Mouse (Mus musculus) urinary bladder, postnatal 25 days (tissue): Measurements from ENCODE around the gene Wasl.
A peak's percentile ranks its signal among the peaks of the same experiment; 100 is the strongest.

ENCODE experiments used
- DNase-seq: peaks from one replicate; pipeline ENCODE4 v3.0.0; 2022; ENCODE audit warnings: low spot score

Gene Wasl

DNA sequence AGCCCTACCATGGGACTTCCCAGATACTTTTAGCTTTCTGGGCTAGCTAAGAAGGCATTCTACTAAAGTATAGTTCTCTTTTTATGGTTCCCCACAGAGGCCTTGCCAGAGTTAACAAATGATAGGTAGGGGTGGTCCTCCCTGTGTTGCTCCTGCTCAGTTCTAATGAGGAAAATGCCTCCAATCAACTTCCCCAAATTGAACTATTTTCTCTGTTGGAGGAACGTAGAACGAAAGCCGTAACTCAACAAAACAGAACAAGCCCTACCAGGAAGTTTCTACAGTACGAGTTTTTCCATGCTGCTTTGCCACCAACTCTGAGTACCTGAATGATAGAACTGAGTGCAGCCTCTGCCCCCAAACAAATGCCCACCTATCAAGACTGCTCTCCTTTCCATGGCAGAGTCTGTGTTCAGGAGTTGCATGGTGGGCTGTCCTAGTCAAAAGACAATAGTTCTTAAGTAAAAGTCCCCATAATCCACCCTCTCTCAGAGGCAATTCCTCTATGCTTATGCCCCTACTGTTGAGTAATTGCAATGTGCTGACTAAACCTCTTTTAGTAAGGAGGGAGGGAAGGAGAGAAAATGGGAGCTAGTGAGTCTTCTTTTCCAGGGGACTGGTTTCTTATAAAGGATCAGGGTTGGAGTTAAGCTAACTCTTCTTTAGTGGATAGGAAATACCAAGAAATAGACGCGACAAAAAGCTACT lies 19.3 kb downstream of the Wasl start:
- DNase-seq: no peak

DNA sequence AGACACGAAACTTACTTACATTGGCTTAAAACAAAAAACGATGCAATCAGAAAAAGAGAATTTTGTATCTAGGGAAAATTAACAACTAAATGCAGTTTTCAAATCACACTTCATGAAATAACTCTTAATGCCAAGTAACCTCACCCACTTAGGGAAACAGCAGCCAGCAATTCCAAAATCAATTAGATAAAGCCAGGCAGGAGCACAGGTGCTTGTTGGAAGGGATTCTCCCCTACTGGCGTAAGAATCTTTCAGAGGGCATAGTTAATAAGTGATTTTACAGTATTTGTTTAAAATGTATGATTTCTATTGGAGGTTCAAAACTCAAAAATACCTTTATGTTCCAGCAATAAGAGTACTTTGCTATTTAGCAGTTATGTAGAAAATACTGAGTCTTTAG lies 21.8 kb downstream of the Wasl start:
- DNase-seq: no peak

DNA sequence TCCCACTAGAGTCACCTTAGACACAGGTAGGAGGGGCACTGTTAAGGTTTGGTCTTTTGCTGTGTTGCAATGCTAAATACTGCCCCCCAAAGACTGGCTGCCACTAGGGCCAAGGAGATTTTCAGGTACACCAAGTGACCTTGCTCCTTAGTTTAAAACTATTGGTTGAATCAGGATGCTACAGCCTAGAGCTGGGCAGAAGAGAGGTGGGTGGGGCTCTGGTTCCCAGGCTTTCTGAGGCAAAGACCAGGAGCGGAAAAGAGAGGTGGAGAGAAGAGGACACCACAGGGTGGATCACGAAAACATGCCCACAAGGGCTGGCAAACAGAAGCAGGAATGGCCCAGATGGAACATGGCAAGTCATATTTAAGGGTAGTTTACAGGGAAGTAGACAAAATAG lies 22.6 kb downstream of the Wasl start:
- DNase-seq: no peak

DNA sequence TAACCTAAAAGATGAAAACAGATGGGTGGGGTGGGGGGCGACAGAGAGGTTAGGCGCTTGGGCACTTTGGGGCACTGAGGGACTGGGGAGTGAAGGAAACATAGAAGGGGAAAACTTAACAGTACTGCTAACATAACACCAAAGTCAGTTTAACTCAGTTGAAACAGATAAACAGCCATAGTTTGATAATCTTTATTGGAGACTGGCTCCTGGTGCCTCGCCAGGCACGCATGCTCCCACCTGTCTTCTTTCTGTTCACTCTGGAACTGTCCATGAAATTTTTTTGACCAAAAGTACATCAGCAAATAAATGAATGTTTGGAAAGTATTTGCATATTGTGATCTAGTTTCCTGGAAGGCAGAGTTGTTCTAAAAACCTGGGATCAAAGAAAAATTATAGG lies 23.5 kb downstream of the Wasl start:
- no peak for DNase-seq

DNA sequence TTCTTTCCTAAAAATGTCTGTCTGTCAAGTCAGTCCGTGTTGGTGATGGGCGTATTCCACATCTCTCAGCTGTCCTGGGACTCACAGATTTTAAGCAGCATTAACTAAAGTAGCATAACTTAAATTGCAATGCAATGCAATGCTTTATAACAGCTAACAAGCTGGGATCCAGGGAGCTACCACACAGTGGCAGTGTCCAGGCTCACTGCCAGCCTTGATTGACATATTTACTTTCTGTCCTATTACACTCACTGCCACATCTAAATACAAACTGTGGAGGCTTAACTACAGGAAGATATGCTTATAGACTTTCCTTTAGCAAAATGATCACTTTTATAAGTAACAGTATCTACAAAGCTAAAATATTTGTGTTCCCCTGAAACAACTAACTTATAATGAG lies 29.0 kb downstream of the Wasl start:
- no peak for DNase-seq

DNA sequence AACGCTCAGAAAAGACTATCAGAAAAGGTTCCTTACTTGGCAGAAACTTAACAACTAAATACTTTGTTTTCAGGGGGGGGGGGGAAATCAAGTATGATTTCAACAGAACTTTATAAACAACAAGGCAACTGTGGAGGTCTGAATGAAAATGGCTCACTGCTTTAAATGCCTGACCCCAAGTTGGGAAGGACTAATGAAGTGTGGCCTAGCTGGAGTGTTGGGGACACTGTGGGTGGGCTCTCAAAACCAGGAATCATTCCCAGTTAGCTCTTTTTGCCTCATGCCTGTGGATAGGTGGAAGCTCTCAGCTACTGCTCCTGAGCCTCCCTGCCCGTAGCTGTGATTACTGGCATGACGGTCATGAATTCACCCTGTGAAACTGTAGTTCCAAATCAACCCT lies 30.7 kb downstream of the Wasl start:
- DNase-seq: no peak

DNA sequence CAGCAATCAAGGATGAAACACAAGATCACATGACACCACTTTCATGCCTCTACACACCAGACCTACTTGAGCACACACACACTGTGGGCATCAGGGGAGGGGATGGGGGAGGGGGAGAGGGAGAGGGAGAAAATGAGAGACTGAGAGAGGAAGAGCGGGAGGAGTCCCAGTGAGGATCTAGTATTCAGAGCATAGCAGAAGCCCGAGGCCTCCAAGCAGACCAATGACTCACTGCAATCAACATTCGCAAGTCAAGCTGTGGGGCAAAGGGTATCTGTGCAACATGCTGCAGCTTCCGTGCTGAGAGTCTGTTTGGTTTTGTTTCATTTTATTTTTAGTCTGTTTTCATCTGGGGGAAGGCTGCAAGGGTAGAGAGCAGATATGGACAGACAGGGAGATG lies 32.7 kb downstream of the Wasl start:
- no peak for DNase-seq

DNA sequence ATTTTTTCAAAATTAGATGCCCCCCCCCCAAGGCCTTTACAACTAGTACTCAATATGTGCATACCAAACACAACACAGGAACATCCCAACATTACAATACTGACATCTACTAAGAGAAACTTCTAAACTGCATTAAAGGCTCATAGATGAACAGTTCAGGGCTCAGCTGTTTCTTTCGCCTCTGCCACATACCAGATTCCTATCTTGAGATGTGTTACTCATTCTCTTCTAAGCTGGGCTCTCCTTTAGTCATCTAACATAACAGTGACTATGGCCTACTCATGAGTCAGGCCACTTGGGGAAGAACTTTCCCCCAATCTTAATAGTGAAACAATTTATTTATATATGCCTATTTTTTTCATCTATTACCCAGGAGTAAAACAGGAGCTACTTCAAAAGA lies 36.3 kb downstream of the Wasl start:
- DNase-seq: no peak

DNA sequence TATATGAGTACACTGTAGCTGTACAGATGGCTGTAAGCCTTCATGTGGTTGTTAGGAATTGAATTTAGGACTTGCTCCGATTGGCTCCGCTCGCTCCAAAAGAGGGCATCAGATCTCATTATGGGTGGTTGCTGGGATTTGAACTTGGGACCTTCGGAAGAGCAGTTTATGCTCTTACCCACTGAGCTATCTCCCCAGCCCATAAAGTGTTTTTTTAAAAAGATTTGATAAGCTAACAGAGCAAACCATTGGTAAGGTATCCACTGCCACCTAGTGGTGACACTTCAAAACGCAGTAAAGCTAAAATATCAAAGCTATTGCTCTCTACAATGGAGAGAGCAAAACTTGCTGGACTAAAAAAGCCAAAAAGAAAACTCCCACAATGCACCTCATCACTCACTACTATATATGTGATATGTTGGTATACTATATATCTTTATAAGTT lies 37.2 kb downstream of the Wasl start:
- DNase-seq: peak; percentile 48

DNA sequence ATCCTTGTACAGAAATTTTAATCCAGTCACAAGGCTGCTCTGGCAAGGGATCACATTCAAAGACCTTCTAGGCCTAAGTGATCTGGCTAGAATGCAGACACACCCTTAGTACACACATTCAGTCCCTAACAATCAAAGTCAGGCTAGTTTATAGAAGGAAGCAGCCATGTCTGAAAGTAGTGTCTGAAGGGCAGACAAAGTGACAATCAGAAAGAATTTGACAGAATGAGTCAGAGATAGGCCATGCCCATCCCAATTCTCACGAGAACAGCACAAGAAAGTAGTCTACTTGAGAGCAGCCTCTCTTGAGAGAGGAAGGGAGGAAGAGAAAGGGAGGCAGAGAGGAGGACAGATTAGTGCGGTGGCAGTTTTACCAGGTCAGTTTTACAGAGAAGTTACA lies 42.7 kb downstream of the Wasl start:
- DNase-seq: no peak

DNA sequence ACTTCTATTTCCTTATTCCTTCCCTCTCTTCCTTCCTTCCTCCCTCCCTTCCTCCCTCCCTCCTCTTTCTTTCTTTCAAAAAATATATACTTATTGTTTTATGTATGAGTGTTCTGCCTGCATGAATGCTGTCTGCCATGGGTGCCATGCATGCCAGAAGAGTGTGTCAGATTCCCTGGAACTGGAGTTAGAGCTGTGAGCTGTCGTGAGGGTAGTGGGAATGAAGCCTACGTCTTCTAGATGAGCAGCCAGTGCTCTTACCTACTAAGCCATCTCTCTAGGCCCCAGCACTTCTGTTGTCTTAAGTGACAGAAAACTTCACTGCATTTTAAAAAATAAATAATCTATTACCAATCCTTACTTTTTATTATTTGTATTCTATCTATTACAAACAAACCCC lies 43.9 kb downstream of the Wasl start:
- no peak for DNase-seq

DNA sequence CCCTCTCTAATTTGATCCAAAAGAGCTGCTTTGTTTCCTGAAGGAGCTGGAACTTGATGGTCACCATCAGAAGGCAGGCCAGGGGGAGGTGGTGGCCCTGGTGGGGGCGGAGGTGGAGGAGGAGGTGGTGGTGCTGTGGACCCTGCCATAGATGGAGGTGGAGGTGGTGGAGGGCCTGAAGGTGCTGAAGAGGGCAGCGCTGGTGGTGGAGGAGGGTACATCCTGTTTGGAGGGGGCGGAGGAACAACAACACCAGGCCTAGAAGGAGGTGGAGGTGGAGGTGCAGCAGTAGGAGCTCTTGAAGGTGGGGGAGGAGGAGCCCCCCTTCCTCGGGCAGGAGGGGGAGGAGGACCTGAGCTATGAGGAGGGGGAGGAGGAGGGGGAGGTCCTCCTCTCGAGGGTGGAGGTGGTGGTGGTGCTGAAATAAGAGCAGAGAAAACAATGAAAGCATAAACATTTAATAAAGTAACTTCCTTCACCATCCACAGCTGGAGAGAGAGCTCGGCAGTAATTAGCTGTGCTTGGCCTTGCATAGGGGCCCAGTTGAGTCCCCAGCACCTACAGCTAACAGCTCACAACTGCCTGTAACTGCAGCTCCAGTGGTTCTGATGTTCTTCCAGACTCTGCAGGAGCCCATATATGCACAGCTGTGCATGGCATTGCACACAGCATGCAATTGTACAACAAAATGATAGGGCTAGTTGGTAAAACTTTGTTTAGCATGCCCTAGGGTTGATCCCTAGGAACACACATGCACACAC lies 45.3 kb downstream of the Wasl start:
- no peak for DNase-seq

DNA sequence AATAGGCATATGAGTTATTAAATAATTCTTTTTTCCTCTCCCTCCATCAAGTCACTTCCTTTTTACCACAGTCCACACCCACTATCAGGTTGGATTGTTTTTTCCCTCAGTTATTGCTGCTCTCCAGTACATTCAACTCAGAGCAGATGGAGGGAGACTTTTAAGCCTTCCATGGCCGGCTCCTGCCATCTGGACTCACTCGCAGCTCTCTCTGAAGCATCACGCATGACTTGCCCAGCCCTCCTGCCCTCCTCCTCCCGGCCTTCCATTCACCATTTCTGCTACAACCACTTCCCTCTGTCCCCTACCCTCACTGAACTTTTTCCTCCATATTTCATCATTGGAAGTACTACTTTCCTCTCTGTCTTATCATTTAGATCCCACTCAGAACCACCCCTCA lies 48.1 kb downstream of the Wasl start:
- no peak for DNase-seq

DNA sequence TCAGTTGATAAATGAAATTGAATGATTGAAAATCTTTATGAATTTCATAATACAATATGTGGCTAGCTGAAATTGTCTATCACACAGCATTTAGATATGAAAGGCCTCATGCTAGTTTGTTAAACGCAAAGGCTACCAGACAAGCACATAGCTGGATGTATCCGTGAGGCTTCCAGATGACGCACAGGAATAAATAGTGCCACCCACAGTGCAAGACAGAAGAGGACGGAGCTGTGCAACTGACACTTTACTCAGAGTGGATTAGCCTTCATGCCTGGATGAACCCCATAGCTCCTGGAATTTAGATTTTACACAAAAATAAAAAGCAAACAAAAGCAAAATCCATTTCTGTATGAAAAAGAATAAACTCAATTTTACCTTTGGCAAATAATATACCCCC lies 50.9 kb downstream of the Wasl start:
- no peak for DNase-seq

DNA sequence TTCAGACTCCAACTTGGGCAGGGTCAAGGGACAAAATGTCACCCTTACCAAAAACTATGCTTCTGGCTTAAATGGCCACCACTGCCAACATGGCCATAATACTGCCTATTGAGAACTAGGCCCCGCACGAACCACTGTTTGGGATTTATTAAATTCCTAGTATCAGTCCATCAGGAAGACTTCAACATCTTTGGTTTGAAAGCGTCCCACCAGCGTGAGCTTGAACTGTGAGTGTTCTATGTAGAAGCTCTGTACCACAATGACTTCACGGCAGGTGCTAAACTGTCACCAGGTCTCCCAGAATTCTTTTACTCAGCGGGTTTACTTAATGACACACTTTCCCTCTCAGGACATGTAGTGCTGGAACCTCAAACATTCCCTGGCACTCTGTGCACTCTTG lies 51.5 kb downstream of the Wasl start:
- no peak for DNase-seq

DNA sequence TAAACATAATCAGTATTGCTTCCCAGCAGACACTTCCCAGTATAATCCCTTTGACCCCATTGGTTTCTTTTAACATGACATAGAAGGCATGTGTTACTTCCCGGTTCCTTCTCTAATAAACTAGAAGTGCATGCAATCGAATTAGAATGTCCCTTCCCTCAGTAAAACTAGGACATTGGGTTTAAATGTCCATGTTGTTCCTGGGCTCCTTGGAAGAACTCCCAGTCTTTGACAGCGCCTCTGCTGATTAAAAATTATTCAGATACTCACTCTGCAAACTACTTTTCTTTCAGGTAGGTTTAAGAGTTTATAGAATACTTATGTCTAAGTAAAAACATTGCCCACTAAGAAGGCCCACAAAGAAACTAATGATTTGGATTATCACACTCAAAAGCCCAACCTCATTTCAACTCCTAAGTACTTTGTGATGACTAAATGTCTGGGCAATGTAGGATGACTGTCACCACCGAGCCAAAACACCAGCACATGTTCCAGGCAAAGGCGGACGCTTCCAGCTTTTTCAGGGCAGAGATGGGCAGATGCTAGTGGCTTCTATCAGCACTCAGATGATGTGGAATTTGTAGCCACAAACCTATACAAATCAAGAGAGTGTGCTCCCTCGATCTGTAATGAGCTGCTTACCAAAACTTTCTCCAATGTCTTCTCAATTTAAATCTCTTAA lies 52.6 kb downstream of the Wasl start:
- no peak for DNase-seq

DNA sequence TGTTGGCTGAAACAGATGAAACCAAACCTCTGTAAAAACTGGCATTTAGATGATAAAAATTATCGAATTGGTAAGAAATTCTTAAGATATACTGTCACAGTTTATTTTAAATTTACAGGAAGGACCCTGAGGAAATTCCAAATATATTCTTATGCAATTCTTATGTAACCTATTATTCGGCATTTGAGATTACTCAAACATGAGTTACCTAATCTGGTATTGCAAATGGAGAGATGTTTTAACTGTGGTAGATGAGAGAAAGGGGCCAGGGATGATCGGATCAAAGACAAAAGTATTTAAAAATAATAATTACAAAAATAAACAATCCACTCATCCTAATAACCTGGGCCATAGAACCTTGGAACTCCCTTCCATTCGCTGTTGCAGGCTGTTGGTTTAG lies 54.5 kb downstream of the Wasl start:
- no peak for DNase-seq

DNA sequence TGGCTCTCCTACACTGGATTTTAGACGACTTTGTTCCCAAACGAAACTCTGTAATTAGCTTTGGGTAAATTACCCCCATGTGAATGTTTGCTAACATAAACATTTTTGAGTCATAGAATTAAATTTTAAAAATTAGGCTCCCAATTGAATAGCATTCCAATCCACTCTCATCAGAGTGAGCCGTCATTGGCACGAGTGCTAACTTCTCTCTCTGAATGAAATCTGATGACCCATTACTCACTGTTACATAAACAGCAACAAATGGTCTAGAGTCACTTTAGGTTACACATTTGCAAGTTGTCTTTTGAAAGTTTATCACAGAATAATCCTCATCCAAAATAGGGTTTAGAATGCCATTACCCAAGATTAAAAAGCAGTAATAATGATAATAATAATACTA lies 55.3 kb downstream of the Wasl start:
- DNase-seq: no peak

DNA sequence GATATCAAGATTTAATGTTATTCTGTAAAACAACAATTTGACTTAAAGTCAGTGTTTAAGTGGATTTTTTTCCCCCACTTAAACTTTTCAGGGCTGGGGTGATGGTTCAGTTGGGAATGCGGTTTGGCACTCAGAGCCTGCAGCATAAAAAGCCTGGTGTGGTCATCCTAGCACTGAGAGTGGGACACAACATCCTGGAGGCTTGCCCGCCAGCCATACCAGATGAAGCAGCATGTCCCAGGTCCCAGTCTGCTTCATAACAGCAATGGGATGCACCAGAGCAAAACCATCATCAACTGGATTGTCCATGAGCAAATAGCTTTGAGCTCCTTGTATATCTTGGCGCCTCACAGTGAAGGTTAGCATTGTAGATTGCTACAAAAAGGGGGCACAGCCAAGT lies 56.1 kb downstream of the Wasl start:
- DNase-seq: no peak

DNA sequence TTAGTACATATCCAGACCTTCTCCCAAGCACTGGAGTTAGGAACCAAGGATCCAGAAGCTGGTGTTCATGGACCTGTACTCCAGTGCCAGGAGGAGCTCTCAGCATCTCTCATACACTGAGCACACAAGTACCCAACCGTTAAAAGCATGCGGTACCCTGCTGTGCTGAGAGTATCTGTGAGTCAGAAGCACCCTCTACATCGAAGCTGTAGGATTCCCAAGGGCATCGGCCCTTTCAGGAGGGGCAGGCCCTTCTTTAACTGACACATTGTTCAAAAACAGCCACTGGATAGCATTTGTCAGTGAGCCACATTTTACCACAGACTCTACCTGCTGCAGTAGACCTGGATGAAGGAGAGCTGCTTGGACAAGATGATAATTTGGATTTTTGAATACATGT lies 56.7 kb downstream of the Wasl start:
- DNase-seq: no peak

DNA sequence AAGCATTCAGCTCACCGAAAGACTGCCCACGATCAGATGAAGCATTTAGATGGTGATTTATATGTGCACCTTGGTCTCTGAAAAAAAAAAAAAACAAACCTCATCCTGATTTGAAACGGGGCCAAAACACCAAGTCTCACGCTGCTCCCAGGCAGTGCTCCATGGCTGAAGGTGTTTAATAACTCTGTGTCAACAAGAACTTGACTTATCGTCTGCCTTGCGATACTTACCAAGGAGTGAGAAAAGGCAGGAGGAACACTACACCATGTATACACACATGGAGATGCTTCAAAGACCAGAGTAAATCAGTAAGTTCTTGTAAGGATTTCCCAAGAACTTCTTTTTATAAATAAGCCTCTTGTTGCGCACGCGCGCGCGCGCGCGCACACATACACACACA lies 57.3 kb downstream of the Wasl start:
- DNase-seq: no peak

DNA sequence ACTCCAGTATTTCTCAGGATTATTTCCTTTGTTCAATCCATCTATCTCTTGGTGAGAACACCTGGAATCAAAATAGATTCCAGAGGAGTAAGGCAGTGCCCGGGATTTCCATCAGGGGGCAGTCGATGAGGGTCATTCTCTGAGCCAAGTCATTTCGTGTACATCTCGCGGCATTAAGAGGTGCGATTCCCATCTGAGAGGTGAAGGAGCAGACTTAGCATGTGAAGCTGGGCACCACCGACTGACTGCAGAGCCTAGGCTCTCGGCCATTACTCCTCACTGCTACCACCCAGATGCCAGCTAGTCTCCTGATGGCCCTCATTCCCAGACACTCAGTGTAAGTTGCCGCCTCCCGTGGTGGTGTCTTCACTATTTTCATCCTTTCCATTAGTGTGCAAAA lies 58.3 kb downstream of the Wasl start:
- no peak for DNase-seq

DNA sequence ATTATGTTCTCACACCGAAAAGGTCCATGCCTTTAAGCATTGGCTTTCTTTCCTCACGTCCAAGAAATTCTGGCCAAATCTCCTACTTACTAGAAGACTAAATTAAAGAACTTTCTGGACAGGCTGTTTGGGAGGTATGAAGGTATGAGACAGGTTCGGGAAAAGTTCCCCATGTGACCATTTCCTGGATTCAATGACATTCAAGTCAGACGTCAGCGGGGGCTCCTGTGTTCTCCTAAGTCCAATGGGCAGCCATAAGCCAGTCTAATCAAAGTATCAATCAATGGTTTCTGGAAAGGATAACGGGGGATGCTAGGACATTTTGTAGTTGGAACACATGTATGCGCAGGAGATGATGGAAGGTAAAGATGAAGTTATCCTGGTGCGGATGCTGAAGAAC lies 59.2 kb downstream of the Wasl start:
- no peak for DNase-seq
